19 mouse cellular contexts compared by ENCODE assay signal in genomic region chr12:116975547-116975946, GRCm38 (mm10).
DNase-seq lines count a peak whose midpoint lies in the region; ATAC-seq and TF ChIP-seq lines count a peak whose summit lies in the region.
"Had no signal": no experiment of that assay in that cellular context is flagged by ENCODE, and none has a peak within 500 bp of the region (broad histone marks: within the 10 kb centered on the region; RNA-seq: fewer than 3 reads in every experiment).

No protein-coding gene starts in this region.

- no peaks in the 10 kb centered on the region for H3K4me1 ChIP-seq in intestine, embryonic 14.5 days (replicated peaks; ENCODE audit: control insufficient read depth, insufficient read depth, low read length)
- no peaks in the 10 kb centered on the region for H3K4me1 ChIP-seq in intestine, embryonic 15.5 days (replicated peaks)
- H3K4me1 ChIP-seq in limb, embryonic 12.5 days (replicated peaks): peaks cover 12% of the 10 kb centered on the region
- H3K4me1 ChIP-seq in stomach, postnatal 0 days (replicated peaks; ENCODE audit: control insufficient read depth, insufficient read depth): no peaks in the 10 kb centered on the region
- H3K4me1 ChIP-seq: embryonic facial prominence, embryonic 12.5 days; forebrain, embryonic 15.5 days; heart, embryonic 15.5 days had no signal

- no peak overlapping the region for H3K4me2 ChIP-seq in intestine, embryonic 14.5 days (ENCODE audit: low read length)
- H3K4me2 ChIP-seq in intestine, embryonic 15.5 days (replicated peaks): no peak overlapping the region
- H3K4me2 ChIP-seq in limb, embryonic 12.5 days: no peak overlapping the region
- no peak overlapping the region for H3K4me2 ChIP-seq in stomach, postnatal 0 days (replicated peaks; ENCODE audit: low read depth)
- H3K4me2 ChIP-seq: embryonic facial prominence, embryonic 12.5 days; forebrain, embryonic 15.5 days; heart, embryonic 11.5 days; heart, embryonic 15.5 days had no signal

- H3K4me3 ChIP-seq in intestine, embryonic 14.5 days (ENCODE audit: low read depth, low read length): no peak overlapping the region
- no peak overlapping the region for H3K4me3 ChIP-seq in intestine, embryonic 15.5 days (replicated peaks)
- no peak overlapping the region for H3K4me3 ChIP-seq in limb, embryonic 12.5 days (replicated peaks)
- H3K4me3 ChIP-seq in stomach, postnatal 0 days (ENCODE audit: low read depth, low read length): no peak overlapping the region
- H3K4me3 ChIP-seq: embryonic facial prominence, embryonic 12.5 days; forebrain, embryonic 15.5 days; heart, embryonic 15.5 days had no signal

- ATAC-seq in intestine, embryonic 14.5 days (replicated peaks; ENCODE audit: low FRiP score, low TSS enrichment, low read depth): no peak
- ATAC-seq in intestine, embryonic 15.5 days: no peak
- 0 out of 2 replicates have a peak, but pooled peaks have one; percentile 56 for ATAC-seq in limb, embryonic 12.5 days (ENCODE audit: insufficient number of reproducible peaks, insufficient read depth, low FRiP score, low TSS enrichment, low read depth)
- ATAC-seq in stomach, postnatal 0 days (ENCODE audit: low FRiP score, low TSS enrichment): no peak
- ATAC-seq: activated CD4-positive, CD25-positive, alpha-beta regulatory T cell, adult 4 months; forebrain, embryonic 15.5 days; Patski had no signal

- H3K27ac ChIP-seq in intestine, embryonic 14.5 days (ENCODE audit: low read depth): no peak overlapping the region
- no peak overlapping the region for H3K27ac ChIP-seq in intestine, embryonic 15.5 days
- no peak overlapping the region for H3K27ac ChIP-seq in limb, embryonic 12.5 days
- no peak overlapping the region for H3K27ac ChIP-seq in stomach, postnatal 0 days (replicated peaks)
- H3K27ac ChIP-seq: embryonic facial prominence, embryonic 12.5 days; forebrain, embryonic 15.5 days; heart, embryonic 15.5 days had no signal

- H3K27me3 ChIP-seq in intestine, embryonic 14.5 days (replicated peaks; ENCODE audit: control insufficient read depth, insufficient read depth, low read length): no peaks in the 10 kb centered on the region
- H3K27me3 ChIP-seq in intestine, embryonic 15.5 days (replicated peaks): no peaks in the 10 kb centered on the region
- no peaks in the 10 kb centered on the region for H3K27me3 ChIP-seq in limb, embryonic 12.5 days
- no peaks in the 10 kb centered on the region for H3K27me3 ChIP-seq in stomach, postnatal 0 days (ENCODE audit: control insufficient read depth, insufficient read depth, low read length)
- H3K27me3 ChIP-seq: embryonic facial prominence, embryonic 12.5 days; forebrain, embryonic 15.5 days; heart, embryonic 15.5 days; Patski had no signal

- no peak overlapping the region for H3K9ac ChIP-seq in intestine, embryonic 14.5 days (ENCODE audit: low read length)
- no peak overlapping the region for H3K9ac ChIP-seq in intestine, embryonic 15.5 days
- H3K9ac ChIP-seq in limb, embryonic 12.5 days (replicated peaks): no peak overlapping the region
- no peak overlapping the region for H3K9ac ChIP-seq in stomach, postnatal 0 days (ENCODE audit: low read length)
- H3K9ac ChIP-seq: embryonic facial prominence, embryonic 12.5 days; forebrain, embryonic 15.5 days; heart, embryonic 15.5 days had no signal

- no peaks in the 10 kb centered on the region for H3K36me3 ChIP-seq in intestine, embryonic 14.5 days (ENCODE audit: control insufficient read depth, insufficient read depth, low read length)
- H3K36me3 ChIP-seq in intestine, embryonic 15.5 days: no peaks in the 10 kb centered on the region
- H3K36me3 ChIP-seq in limb, embryonic 12.5 days: no peaks in the 10 kb centered on the region
- no peaks in the 10 kb centered on the region for H3K36me3 ChIP-seq in stomach, postnatal 0 days (ENCODE audit: control insufficient read depth, insufficient read depth, low read length)
- H3K36me3 ChIP-seq: embryonic facial prominence, embryonic 12.5 days; forebrain, embryonic 15.5 days; heart, embryonic 15.5 days had no signal

- WGBS in intestine, embryonic 14.5 days: 68% methylated on average over 5 of the region's 5 CpGs
- WGBS in intestine, embryonic 15.5 days: 76% methylated on average over 5 of the region's 5 CpGs
- WGBS in limb, embryonic 12.5 days: 63% methylated on average over 5 of the region's 5 CpGs
- WGBS in stomach, postnatal 0 days: 82% methylated on average over 5 of the region's 5 CpGs

- TF ChIP-seq CTCF in stomach, postnatal 0 days (IDR thresholded peaks at IDR 0.05; ENCODE audit: low read depth): no peak

- TF ChIP-seq EP300 in stomach, postnatal 0 days (optimal IDR thresholded peaks at IDR 0.05): no peak

- peak; percentile 43 for DNase-seq in intestine, embryonic 14.5 days (ENCODE audit: low spot score)
- peak; percentile 0 for DNase-seq in right cerebral cortex, postnatal 25 days
- no peak for DNase-seq in right cerebral cortex, adult 18-20 months
- no peak for DNase-seq in stomach, postnatal 0 days (ENCODE audit: low spot score)
- DNase-seq: adrenal gland, postnatal 14 days; cerebellum, adult 11-12 months; cerebellum, adult 9-10 months; cerebellum, postnatal 25 days; gastrocnemius, postnatal 36 days; heart, adult 18-20 months; heart, postnatal 14 days had no signal

- no peaks in the 10 kb centered on the region for H3K9me3 ChIP-seq in intestine, embryonic 14.5 days (ENCODE audit: control insufficient read depth, low read length)
- H3K9me3 ChIP-seq in intestine, embryonic 15.5 days: no peaks in the 10 kb centered on the region
- H3K9me3 ChIP-seq in limb, embryonic 12.5 days: no peaks in the 10 kb centered on the region
- H3K9me3 ChIP-seq in stomach, postnatal 0 days (ENCODE audit: control insufficient read depth, low read length): no peaks in the 10 kb centered on the region
- H3K9me3 ChIP-seq: embryonic facial prominence, embryonic 12.5 days; forebrain, embryonic 15.5 days; heart, embryonic 15.5 days had no signal

Comparison
In these comparisons a context has a peak if more than half of its experiments do, and no peak if none do; other contexts are left out.
1. DNase-seq: peak in intestine, embryonic 14.5 days (single experiment) and right cerebral cortex, postnatal 25 days (single experiment); none in right cerebral cortex, adult 18-20 months (single experiment) and stomach, postnatal 0 days (single experiment).